Mouse (Mus musculus) MEL (cell line): ENCODE measurements around the gene Pomt1. TPM values are rescaled to one million over a fixed set of nuclear protein-coding genes. Genes with fewer than 3 reads are reported as not detected.
A peak's percentile ranks its signal among the peaks of the same experiment; 100 is the strongest.

ENCODE experiments used
- DNase-seq: peaks from one replicate; pipeline ENCODE4 v3.0.0; 2011; ENCODE audit warnings: low read depth, low spot score
- H3K27ac ChIP-seq: 2 replicates; pipeline ENCODE4 v1.5.1; 2012; ENCODE audit warnings: low read depth, mild to moderate bottlenecking, control low read depth, low read length, moderate library complexity; ENCODE audit not compliant: control insufficient read depth
- H3K27me3 ChIP-seq, 2 experiments: fragments of 150-350 bp in 1 of 2; sonication (generic) in 1 of 2; 2 replicates each; pipeline ENCODE4 v1.6.1; 2012; ENCODE audit warnings: low read length in 2 of 2, mild to moderate bottlenecking in 2 of 2, improper control_type of control experiment in 1 of 2, moderate library complexity in 1 of 2; ENCODE audit not compliant: insufficient read depth in 2 of 2, control insufficient read depth in 1 of 2
- H3K36me3 ChIP-seq, 2 experiments: 2 replicates each; pipeline ENCODE4 v1.6.1; 2012 to 2014; ENCODE audit warnings: low read length in 2 of 2, improper control_type of control experiment in 1 of 2, inconsistent platforms in 1 of 2, mild to moderate bottlenecking in 1 of 2; ENCODE audit not compliant: insufficient read depth in 2 of 2, control insufficient read depth in 1 of 2
- H3K4me1 ChIP-seq, 2 experiments: fragments of 150-350 bp in 1 of 2; sonication (generic) in 1 of 2; 2 replicates each; pipeline ENCODE4 v1.6.1; 2012; ENCODE audit warnings: low read length in 2 of 2, improper control_type of control experiment in 1 of 2, mild to moderate bottlenecking in 1 of 2; ENCODE audit not compliant: insufficient read depth in 2 of 2, control insufficient read depth in 1 of 2
- H3K4me3 ChIP-seq, 2 experiments: fragments of 150-350 bp in 1 of 2; sonication (generic) in 1 of 2; 2 replicates each; pipeline ENCODE4 v1.5.1; 2012; ENCODE audit warnings: low read depth in 2 of 2, low read length in 2 of 2, mild to moderate bottlenecking in 2 of 2, moderate library complexity in 2 of 2, control low read depth in 1 of 2, improper control_type of control experiment in 1 of 2; ENCODE audit not compliant: control insufficient read depth in 1 of 2, insufficient read depth in 1 of 2
- H3K79me2 ChIP-seq: 2 replicates; pipeline ENCODE4 v1.6.1; 2012; ENCODE audit warnings: mild to moderate bottlenecking, low read length, moderate library complexity; ENCODE audit not compliant: control insufficient read depth, poor library complexity, insufficient read depth
- H3K9ac ChIP-seq: 2 replicates; pipeline ENCODE4 v1.6.1; 2012; ENCODE audit warnings: low read depth, mild to moderate bottlenecking, control low read depth, low read length, moderate library complexity; ENCODE audit not compliant: control insufficient read depth, poor library complexity, severe bottlenecking
- H3K9me3 ChIP-seq: fragments of 150-350 bp; sonication (generic); replicated peaks from 2 replicates; pipeline ENCODE4 v1.6.1; 2012; ENCODE audit warnings: mild to moderate bottlenecking, low read length, improper control_type of control experiment, moderate library complexity; ENCODE audit not compliant: insufficient read depth
- BHLHE40 ChIP-seq: IDR thresholded peaks from 2 replicates; pipeline ENCODE4 v1.6.1; 2012; ENCODE audit warnings: low read depth, mild to moderate bottlenecking, inconsistent platforms, low read length, improper control_type of control experiment, borderline replicate concordance
- CHD1 ChIP-seq: IDR thresholded peaks from 2 replicates; pipeline ENCODE4 v1.6.1; 2012; ENCODE audit warnings: low read depth, mild to moderate bottlenecking, inconsistent platforms, low read length, improper control_type of control experiment
- CHD2 ChIP-seq: IDR thresholded peaks from 2 replicates; pipeline ENCODE4 v1.6.1; 2011; ENCODE audit warnings: low read length, improper control_type of control experiment
- CTCF ChIP-seq, 3 experiments: IDR thresholded peaks in 2 of 3; conservative IDR thresholded peaks in 1 of 3; 2 replicates each; pipeline ENCODE4 v1.5.1; 2011 to 2012; ENCODE audit warnings: low read length in 3 of 3, low read depth in 2 of 3, mild to moderate bottlenecking in 2 of 3, improper control_type of control experiment in 1 of 3, inconsistent platforms in 1 of 3, mixed read lengths in 1 of 3, moderate library complexity in 1 of 3; ENCODE audit not compliant: control insufficient read depth in 1 of 3, insufficient read depth in 1 of 3, poor library complexity in 1 of 3, severe bottlenecking in 1 of 3
- E2F4 ChIP-seq: IDR thresholded peaks from 2 replicates; pipeline ENCODE4 v1.6.1; 2011; ENCODE audit warnings: low read depth, low read length, improper control_type of control experiment, borderline replicate concordance
- ELF1 ChIP-seq: IDR thresholded peaks from 2 replicates; pipeline ENCODE4 v1.6.1; 2014; ENCODE audit warnings: low read depth, mild to moderate bottlenecking, inconsistent platforms, low read length, improper control_type of control experiment, moderate library complexity
- EP300 ChIP-seq, 2 experiments: IDR thresholded peaks; 2 replicates each; pipeline ENCODE4 v1.6.1; 2011; ENCODE audit warnings: improper control_type of control experiment in 2 of 2, low read length in 2 of 2, low read depth in 1 of 2, mild to moderate bottlenecking in 1 of 2
- ETS1 ChIP-seq: IDR thresholded peaks from 2 replicates; pipeline ENCODE4 v1.6.1; 2012; ENCODE audit warnings: low read depth, mild to moderate bottlenecking, inconsistent platforms, low read length, improper control_type of control experiment, moderate library complexity
- GABPA ChIP-seq: IDR thresholded peaks from 2 replicates; pipeline ENCODE4 v1.6.1; 2012; ENCODE audit warnings: low read depth, mild to moderate bottlenecking, inconsistent platforms, low read length, improper control_type of control experiment, moderate library complexity
- GATA1 ChIP-seq: IDR thresholded peaks from 2 replicates; pipeline ENCODE4 v1.6.1; 2011; ENCODE audit warnings: low read depth, low read length, improper control_type of control experiment
- HCFC1 ChIP-seq: IDR thresholded peaks from 2 replicates; pipeline ENCODE4 v1.6.1; 2012; ENCODE audit warnings: low read depth, mild to moderate bottlenecking, inconsistent platforms, low read length, improper control_type of control experiment, moderate library complexity
- JUND ChIP-seq: IDR thresholded peaks from 2 replicates; pipeline ENCODE4 v1.6.1; 2011; ENCODE audit warnings: low read depth, mild to moderate bottlenecking, improper control_type of control experiment, low read length
- MAFK ChIP-seq: IDR thresholded peaks from 2 replicates; pipeline ENCODE4 v1.6.1; 2011; ENCODE audit warnings: low read depth, mild to moderate bottlenecking, low read length, improper control_type of control experiment, borderline replicate concordance
- MAX ChIP-seq: IDR thresholded peaks from 2 replicates; pipeline ENCODE4 v1.6.1; 2011; ENCODE audit warnings: low read length, improper control_type of control experiment
- MAZ ChIP-seq: IDR thresholded peaks from 2 replicates; pipeline ENCODE4 v1.6.1; 2012; ENCODE audit warnings: low read depth, mild to moderate bottlenecking, inconsistent platforms, low read length, improper control_type of control experiment
- MEF2A ChIP-seq: IDR thresholded peaks from 2 replicates; pipeline ENCODE4 v1.6.1; 2014; ENCODE audit warnings: low read depth, mild to moderate bottlenecking, inconsistent platforms, low read length, improper control_type of control experiment; ENCODE audit not compliant: poor library complexity, insufficient replicate concordance, severe bottlenecking; ENCODE audit errors: extremely low read depth
- MXI1 ChIP-seq: IDR thresholded peaks from 2 replicates; pipeline ENCODE4 v1.6.1; 2011; ENCODE audit warnings: mild to moderate bottlenecking, low read depth, low read length, improper control_type of control experiment
- MYB ChIP-seq: IDR thresholded peaks from 2 replicates; pipeline ENCODE4 v1.6.1; 2011; ENCODE audit warnings: mild to moderate bottlenecking, low read depth, low read length, improper control_type of control experiment
- MYC ChIP-seq: IDR thresholded peaks from 2 replicates; pipeline ENCODE4 v1.6.1; 2011; ENCODE audit warnings: low read depth, mild to moderate bottlenecking, low read length, improper control_type of control experiment, moderate library complexity
- NELFE ChIP-seq: IDR thresholded peaks from 2 replicates; pipeline ENCODE4 v1.6.1; 2011; ENCODE audit warnings: low read depth, low read length, improper control_type of control experiment
- NRF1 ChIP-seq: IDR thresholded peaks from 2 replicates; pipeline ENCODE4 v1.6.1; 2014; ENCODE audit warnings: low read depth, mild to moderate bottlenecking, inconsistent platforms, low read length, improper control_type of control experiment, moderate library complexity; ENCODE audit not compliant: poor library complexity, insufficient read depth, severe bottlenecking
- POLR2A ChIP-seq, 2 experiments: IDR thresholded peaks; 2 replicates each; pipeline ENCODE4 v1.6.1; 2011 to 2012; ENCODE audit warnings: low read length in 2 of 2, mild to moderate bottlenecking in 2 of 2, control low read depth in 1 of 2, improper control_type of control experiment in 1 of 2, low read depth in 1 of 2, moderate library complexity in 1 of 2; ENCODE audit not compliant: control insufficient read depth in 1 of 2, insufficient read depth in 1 of 2, poor library complexity in 1 of 2
- POLR2AphosphoS2 ChIP-seq: IDR thresholded peaks from 2 replicates; pipeline ENCODE4 v1.6.1; 2011; ENCODE audit warnings: low read length, improper control_type of control experiment
- POLR2AphosphoS5 ChIP-seq: IDR thresholded peaks from 2 replicates; pipeline ENCODE4 v1.6.1; 2012; ENCODE audit warnings: low read depth, borderline replicate concordance, mild to moderate bottlenecking, inconsistent platforms, low read length, moderate library complexity, mixed read lengths
- RAD21 ChIP-seq: IDR thresholded peaks from 2 replicates; pipeline ENCODE4 v1.6.1; 2011; ENCODE audit warnings: mild to moderate bottlenecking, low read depth, low read length, improper control_type of control experiment
- SIN3A ChIP-seq: IDR thresholded peaks from 2 replicates; pipeline ENCODE4 v1.6.1; 2012; ENCODE audit warnings: low read length, improper control_type of control experiment, inconsistent platforms
- SMC3 ChIP-seq: IDR thresholded peaks from 2 replicates; pipeline ENCODE4 v1.6.1; 2011; ENCODE audit warnings: low read depth, low read length, improper control_type of control experiment
- TAL1 ChIP-seq: IDR thresholded peaks from 2 replicates; pipeline ENCODE4 v1.6.1; 2012; ENCODE audit warnings: mild to moderate bottlenecking, inconsistent platforms, low read length, moderate library complexity, mixed read lengths
- TBP ChIP-seq: IDR thresholded peaks from 2 replicates; pipeline ENCODE4 v1.8.0; 2011; ENCODE audit warnings: low read depth, low read length, improper control_type of control experiment
- TCF12 ChIP-seq: IDR thresholded peaks from 2 replicates; pipeline ENCODE4 v1.6.1; 2014; ENCODE audit warnings: low read depth, mild to moderate bottlenecking, inconsistent platforms, low read length, improper control_type of control experiment, moderate library complexity
- UBTF ChIP-seq: IDR thresholded peaks from 2 replicates; pipeline ENCODE4 v1.6.1; 2012; ENCODE audit warnings: low read depth, mild to moderate bottlenecking, inconsistent platforms, low read length, improper control_type of control experiment, moderate library complexity, borderline replicate concordance; ENCODE audit not compliant: insufficient read depth
- USF2 ChIP-seq, 2 experiments: IDR thresholded peaks; 2 replicates each; pipeline ENCODE4 v1.6.1; 2011 to 2012; ENCODE audit warnings: improper control_type of control experiment in 2 of 2, low read length in 2 of 2, borderline replicate concordance in 1 of 2, inconsistent platforms in 1 of 2, low read depth in 1 of 2, mild to moderate bottlenecking in 1 of 2; ENCODE audit not compliant: insufficient read depth in 1 of 2
- ZC3H11A ChIP-seq: IDR thresholded peaks from 2 replicates; pipeline ENCODE4 v1.6.1; 2012; ENCODE audit warnings: low read depth, mild to moderate bottlenecking, inconsistent platforms, low read length, improper control_type of control experiment
- ZKSCAN1 ChIP-seq: IDR thresholded peaks from 2 replicates; pipeline ENCODE4 v1.6.1; 2012; ENCODE audit warnings: low read depth, mild to moderate bottlenecking, inconsistent platforms, low read length, improper control_type of control experiment, moderate library complexity
- ZMIZ1 ChIP-seq: IDR thresholded peaks from 2 replicates; pipeline ENCODE4 v1.6.1; 2012; ENCODE audit warnings: low read depth, mild to moderate bottlenecking, inconsistent platforms, low read length, improper control_type of control experiment, moderate library complexity
- ZNF384 ChIP-seq: IDR thresholded peaks from 2 replicates; pipeline ENCODE4 v1.6.1; 2012; ENCODE audit warnings: low read depth, mild to moderate bottlenecking, inconsistent platforms, low read length, improper control_type of control experiment
- polyA plus RNA-seq, 2 experiments: library from polyadenylated mRNA; stranded (reverse) in 1 of 2; unstranded in 1 of 2; fragments of >175 nt in 1 of 2; fragments of >200 nt in 1 of 2; gene quantifications; 2 replicates each; pipeline versions ENCODE4 v1.2.1 to v1.2.4; 2012; ENCODE audit warnings: low replicate concordance in 2 of 2, low read depth in 1 of 2; ENCODE audit not compliant: insufficient read length in 2 of 2, insufficient read depth in 1 of 2, missing spikeins in 1 of 2
- total RNA-seq: library from RNA; depleted of rRNA; stranded (reverse); fragments of 300-350 nt; gene quantifications from 2 replicates; pipeline ENCODE4 v1.2.3, GENCODE M21; 2012

Gene Pomt1
- total and polyA plus RNA-seq, 3 experiments: 34.2 to 42.8 TPM; not detected in 1

GRCm38 (mm10) chr2:32236760-32237487 lies 534 bp downstream of the Pomt1 start:
- Histone ChIP-seq H3K9me3 (no peaks in the 10 kb centered on the region), H3K4me1 (peaks cover 15 to 29% of the 10 kb centered on the region in 2 experiments), H3K9ac (peak overlapping the region; percentile 83), H3K4me3 (peak overlapping the region; percentile 67 to 77), H3K27me3 (no peaks in the 10 kb centered on the region), H3K79me2 (peaks cover 4% of the 10 kb centered on the region; the same call in 1 of the 2 replicates), H3K27ac (peak overlapping the region; percentile 75), H3K36me3 (peaks cover 0 to 38% of the 10 kb centered on the region in 2 experiments; a peak in 3 of 4 replicates)
- peak; percentile 79 for DNase-seq
- no peak for TF ChIP-seq EP300 (IDR thresholded peaks at IDR 0.05; ENCODE audit: low read depth in 1 of 2, low read length in 2 of 2)
- TF ChIP-seq POLR2A (IDR thresholded peaks at IDR 0.05; ENCODE audit: control insufficient read depth in 1 of 2, insufficient read depth in 1 of 2, low read depth in 1 of 2, low read length in 2 of 2, poor library complexity in 1 of 2): no peak
- no peak for TF ChIP-seq ZNF384
- no peak for TF ChIP-seq NELFE
- no peak for TF ChIP-seq TCF12
- TF ChIP-seq MXI1: no peak; the same call in 1 of the 2 replicates
- no peak for TF ChIP-seq ZKSCAN1
- no peak for TF ChIP-seq E2F4
- TF ChIP-seq CTCF (IDR thresholded peaks at IDR 0.05 in 2 of 3, conservative IDR thresholded peaks at IDR 0.05 in 1 of 3; ENCODE audit: control insufficient read depth in 1 of 3, insufficient read depth in 1 of 3, low read depth in 2 of 3, low read length in 3 of 3, poor library complexity in 1 of 3, severe bottlenecking in 1 of 3): peak in 2 of 3 experiments; percentile 34 to 56; a peak in 4 of 6 replicates
- 0 out of 2 replicates have a peak, but pooled peaks have one; percentile 16 for TF ChIP-seq MAX
- TF ChIP-seq NRF1: peak; percentile 37; the same call in 1 of the 2 replicates
- TF ChIP-seq MEF2A: no peak
- no peak for TF ChIP-seq POLR2AphosphoS2
- TF ChIP-seq MAZ: no peak
- no peak for TF ChIP-seq MYC
- no peak for TF ChIP-seq JUND
- no peak for TF ChIP-seq ELF1
- peak; percentile 44; the same call in 1 of the 2 replicates for TF ChIP-seq MYB
- no peak for TF ChIP-seq GATA1
- TF ChIP-seq CHD2: no peak
- TF ChIP-seq POLR2AphosphoS5: no peak
- TF ChIP-seq SIN3A: peak; percentile 23
- TF ChIP-seq ETS1: 0 out of 2 replicates have a peak, but pooled peaks have one; percentile 12
- TF ChIP-seq GABPA: no peak
- TF ChIP-seq TAL1: no peak
- 0 out of 2 replicates have a peak, but pooled peaks have one; percentile 13 for TF ChIP-seq SMC3
- TF ChIP-seq ZC3H11A: no peak
- no peak for TF ChIP-seq UBTF
- no peak for TF ChIP-seq MAFK
- TF ChIP-seq TBP: no peak; the same call in 1 of the 2 replicates
- TF ChIP-seq HCFC1: peak; percentile 63
- TF ChIP-seq CHD1: peak; percentile 81; the same call in 1 of the 2 replicates
- TF ChIP-seq RAD21: no peak
- no peak for TF ChIP-seq USF2 (IDR thresholded peaks at IDR 0.05; ENCODE audit: borderline replicate concordance in 1 of 2, insufficient read depth in 1 of 2, low read depth in 1 of 2, low read length in 2 of 2)
- no peak for TF ChIP-seq ZMIZ1
- TF ChIP-seq BHLHE40: no peak
